Mouse (Mus musculus) forelimb bud, embryonic 11.5 days (tissue): ENCODE data around the gene Ifrd2.

Source experiments
- DNase-seq: peaks from one replicate; pipeline ENCODE4 v3.0.0-alpha.2; 2012; ENCODE audit warnings: low read depth, low spot score

Gene Ifrd2

DNA sequence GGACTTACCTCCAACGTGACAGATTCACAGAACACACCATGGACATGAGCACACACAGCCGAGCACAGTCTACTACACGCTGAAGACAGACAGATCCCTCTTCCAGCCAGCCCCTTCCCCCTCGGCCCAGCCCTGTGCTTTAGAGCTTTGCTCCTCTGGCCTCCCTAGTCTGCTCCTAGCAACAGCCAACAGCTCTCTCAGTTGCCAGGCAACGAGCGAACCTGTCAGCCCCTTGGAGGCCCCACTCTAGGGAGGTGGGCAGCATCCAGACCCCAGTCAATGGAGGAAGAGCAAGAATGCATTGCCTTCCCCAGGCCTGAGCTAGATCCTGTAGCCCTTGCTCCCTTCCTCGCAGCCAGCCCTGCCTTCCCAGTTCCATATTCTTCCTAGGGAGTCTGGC lies 49.6 kb downstream of the Ifrd2 start:
- DNase-seq = no peak

DNA sequence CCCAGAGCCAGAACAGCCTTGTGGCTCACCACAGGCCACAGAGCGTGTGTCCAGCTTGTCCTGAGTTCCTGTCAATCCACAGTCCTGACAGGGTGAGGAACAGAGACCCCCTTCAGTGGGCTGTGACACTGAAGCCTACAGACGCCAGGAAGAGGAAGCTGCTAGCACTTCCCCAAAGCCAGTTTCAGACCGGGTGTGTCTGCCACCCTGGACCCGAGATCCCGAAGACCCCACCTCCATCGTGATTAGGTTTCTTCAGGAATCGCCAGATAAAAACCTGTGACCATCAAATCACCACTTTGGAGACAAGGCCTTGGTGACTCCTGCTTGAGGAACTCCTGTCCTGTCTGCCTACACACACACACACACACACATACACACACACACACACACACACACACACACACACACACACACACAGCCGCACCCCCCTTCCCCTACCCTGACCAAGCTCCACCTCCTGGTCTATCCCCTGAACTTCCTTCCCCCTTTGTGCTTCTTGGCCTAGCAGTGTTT lies 52.9 kb downstream of the Ifrd2 start:
- no peak for DNase-seq

DNA sequence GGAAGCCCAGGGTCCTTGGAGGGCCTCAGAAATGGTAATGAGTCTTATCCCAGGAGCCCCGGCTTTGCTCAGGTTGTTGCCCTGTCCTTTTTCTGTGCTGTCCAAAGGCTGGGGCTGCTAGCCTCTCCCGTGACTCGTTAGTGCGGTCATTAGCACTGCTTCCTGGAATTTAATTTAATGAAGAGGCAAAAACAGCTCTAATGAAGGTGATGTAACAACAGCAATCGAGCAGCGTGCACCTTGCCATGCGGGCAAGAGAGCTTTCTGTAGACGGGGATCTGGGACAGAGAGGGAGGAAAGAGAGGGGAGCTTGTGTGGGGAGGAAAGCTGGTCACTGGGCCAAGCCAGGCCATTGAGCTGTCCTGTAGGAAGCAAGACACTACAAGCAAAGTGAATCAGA lies 54.2 kb downstream of the Ifrd2 start:
- DNase-seq = no peak
